Mouse (Mus musculus) midbrain, embryonic 12.5 days (tissue): ENCODE data around the gene Krtap5-3. TPM values are rescaled to one million over a fixed set of nuclear protein-coding genes. Genes with fewer than 3 reads are reported as not detected.
"Not testable (repeated sequence)": the region's sequence is repeated elsewhere in the genome, so short reads cannot be mapped to it uniquely, and the experiment has no call there.

Source experiments
- ATAC-seq: fragments of 200-750 bp; cut with Nextera tagmentation; 2 replicates; pipeline ENCODE4 v1.8.0; 2017; ENCODE audit warnings: low read depth, moderate TSS enrichment, moderate library complexity; ENCODE audit not compliant: low FRiP score
- H3K27ac ChIP-seq: fragments of 300-500 bp; sonication (generic); replicated peaks from 2 replicates; pipeline ENCODE4 v1.5.1; 2016; ENCODE audit warnings: mild to moderate bottlenecking
- H3K27me3 ChIP-seq: fragments of 300-500 bp; sonication (generic); 2 replicates; pipeline ENCODE4 v1.6.1; 2016; ENCODE audit warnings: mild to moderate bottlenecking
- H3K36me3 ChIP-seq: fragments of 300-500 bp; sonication (generic); 2 replicates; pipeline ENCODE4 v1.6.1; 2016
- H3K4me1 ChIP-seq: fragments of 300-500 bp; sonication (generic); 2 replicates; pipeline ENCODE4 v1.6.1; 2016
- H3K4me2 ChIP-seq: fragments of 300-500 bp; sonication (generic); replicated peaks from 2 replicates; pipeline ENCODE4 v1.6.1; 2016; ENCODE audit warnings: mild to moderate bottlenecking, moderate library complexity
- H3K4me3 ChIP-seq: fragments of 300-500 bp; sonication (generic); 2 replicates; pipeline ENCODE4 v1.5.1; 2016; ENCODE audit warnings: mild to moderate bottlenecking
- H3K9ac ChIP-seq: fragments of 300-500 bp; sonication (generic); replicated peaks from 2 replicates; pipeline ENCODE4 v1.6.1; 2016; ENCODE audit warnings: mild to moderate bottlenecking, moderate library complexity
- H3K9me3 ChIP-seq: fragments of 300-500 bp; sonication (generic); 2 replicates; pipeline ENCODE4 v1.6.1; 2016; ENCODE audit warnings: mild to moderate bottlenecking
- WGBS: fragments of 180-500 bp; shearing (Covaris S2); methylation state at CpG from one replicate; pipeline ENCODE4 v1.1.7; 2016; 5-methylcytosine and 5-hydroxymethylcytosine counted together
- polyA plus RNA-seq: library from polyadenylated mRNA; unstranded; fragments of >200 nt; fragmentation: Nextera tagmentation; extraction: Ambion mirVana; gene quantifications from 2 replicates; pipeline ENCODE4 v1.2.1, GENCODE M21; 2016

Krtap5-3 gene
- polyA plus RNA-seq, 1 experiment from 2014 or later, result not detected

- H3K36me3 ChIP-seq, result no peaks in the 10 kb centered on the region
- H3K4me3 ChIP-seq, result no peak overlapping the region
- H3K27ac ChIP-seq, result no peak overlapping the region
- no peaks in the 10 kb centered on the region for H3K27me3 ChIP-seq
- no peaks in the 10 kb centered on the region for H3K9me3 ChIP-seq
- no peak overlapping the region for H3K4me2 ChIP-seq
- ATAC-seq, result no peak
- H3K9ac ChIP-seq, result no peak overlapping the region
- no peaks in the 10 kb centered on the region for H3K4me1 ChIP-seq
These were observed 4.3 kb downstream of the Krtap5-3 start for GRCm38 (mm10) chr7:142205488-142205887.

- not testable (repeated sequence) for H3K36me3 ChIP-seq, ATAC-seq, H3K4me3 ChIP-seq, H3K9me3 ChIP-seq, H3K4me2 ChIP-seq, H3K27me3 ChIP-seq, H3K4me1 ChIP-seq, H3K9ac ChIP-seq, H3K27ac ChIP-seq
- 76% methylated on average over 5 of the region's 5 CpGs for WGBS
These were observed 5.7 kb downstream of the Krtap5-3 start for GRCm38 (mm10) chr7:142206891-142207290.

- no peak within 1 kb of the TSS for H3K27ac ChIP-seq
- 100% methylated on average over 1 of the region's 1 CpGs for WGBS
- H3K4me1 ChIP-seq, result no peaks in the 10 kb centered on the region
- H3K4me3 ChIP-seq, result no peak within 1 kb of the TSS
- H3K9me3 ChIP-seq, result no peaks in the 10 kb centered on the region
- no peaks in the 10 kb centered on the region for H3K36me3 ChIP-seq
- no peak for ATAC-seq
- no peaks in the 10 kb centered on the region for H3K27me3 ChIP-seq
- no peak within 1 kb of the TSS for H3K9ac ChIP-seq
- H3K4me2 ChIP-seq, result no peak within 1 kb of the TSS
These were observed 10.4 kb downstream of the Krtap5-3 start, which contains the start of gene Gm7579 for GRCm38 (mm10) chr7:142211559-142211958. TSS of gene Gm7579 (plus strand) at chr7:142211859.

GRCm38 (mm10) chr7:142212136-142212535 is 11.0 kb downstream of the Krtap5-3 start:
- not testable (repeated sequence) for ATAC-seq, H3K9ac ChIP-seq, H3K27ac ChIP-seq, H3K36me3 ChIP-seq, H3K4me1 ChIP-seq, H3K9me3 ChIP-seq, H3K4me3 ChIP-seq, H3K27me3 ChIP-seq, H3K4me2 ChIP-seq
- WGBS, result 65% methylated on average over 1 of the region's 1 CpGs

GRCm38 (mm10) chr7:142224518-142224917 is 23.4 kb downstream of the Krtap5-3 start:
- H3K27ac ChIP-seq, result no peak overlapping the region
- ATAC-seq, result no peak
- no peak overlapping the region for H3K4me2 ChIP-seq
- H3K4me1 ChIP-seq, result no peaks in the 10 kb centered on the region
- no peaks in the 10 kb centered on the region for H3K9me3 ChIP-seq
- H3K27me3 ChIP-seq, result no peaks in the 10 kb centered on the region
- WGBS, result 58% methylated on average over 2 of the region's 2 CpGs
- no peak overlapping the region for H3K4me3 ChIP-seq
- no peaks in the 10 kb centered on the region for H3K36me3 ChIP-seq
- no peak overlapping the region for H3K9ac ChIP-seq

- not testable (repeated sequence) for H3K27ac ChIP-seq, H3K9ac ChIP-seq, H3K9me3 ChIP-seq, H3K4me1 ChIP-seq, H3K4me2 ChIP-seq, H3K4me3 ChIP-seq, ATAC-seq, H3K27me3 ChIP-seq, H3K36me3 ChIP-seq
- 64% methylated on average over 3 of the region's 3 CpGs for WGBS
These were observed 28.7 kb downstream of the Krtap5-3 start, which contains the start of gene Krtap5-5 for GRCm38 (mm10) chr7:142229871-142230270. TSS of gene Krtap5-5 (minus strand) at chr7:142229971.

- 24% methylated on average over 1 of the region's 1 CpGs for WGBS
- ATAC-seq, result no peak
- H3K4me1 ChIP-seq, result no peaks in the 10 kb centered on the region
- peaks cover 15% of the 10 kb centered on the region for H3K9me3 ChIP-seq
- H3K4me3 ChIP-seq, result no peak overlapping the region
- no peak overlapping the region for H3K4me2 ChIP-seq
- H3K27me3 ChIP-seq, result no peaks in the 10 kb centered on the region
- no peak overlapping the region for H3K27ac ChIP-seq
- no peak overlapping the region for H3K9ac ChIP-seq
- H3K36me3 ChIP-seq, result no peaks in the 10 kb centered on the region
These were observed 30.4 kb downstream of the Krtap5-3 start for GRCm38 (mm10) chr7:142231540-142231939.

GRCm38 (mm10) chr7:142240978-142241377 is 39.8 kb downstream of the Krtap5-3 start, which contains the start of gene Gm40460:
TSS of gene Gm40460 (minus strand) at chr7:142241078.
- no peaks in the 10 kb centered on the region for H3K36me3 ChIP-seq
- H3K27ac ChIP-seq, result no peak within 1 kb of the TSS
- H3K4me2 ChIP-seq, result no peak within 1 kb of the TSS
- no peaks in the 10 kb centered on the region for H3K27me3 ChIP-seq
- WGBS, result 64% methylated on average over 2 of the region's 2 CpGs
- no peak within 1 kb of the TSS for H3K4me3 ChIP-seq
- H3K9me3 ChIP-seq, result 0 out of 2 replicates have a peak, but pooled peaks cover 5% of the 10 kb centered on the region
- H3K9ac ChIP-seq, result no peak within 1 kb of the TSS
- no peaks in the 10 kb centered on the region for H3K4me1 ChIP-seq
- ATAC-seq, result no peak

- Histone ChIP-seq H3K27ac (no peak overlapping the region), H3K36me3 (no peaks in the 10 kb centered on the region), H3K9me3 (no peaks in the 10 kb centered on the region), H3K4me3 (no peak overlapping the region), H3K27me3 (no peaks in the 10 kb centered on the region), H3K4me2 (no peak overlapping the region), H3K9ac (no peak overlapping the region), H3K4me1 (no peaks in the 10 kb centered on the region)
- WGBS, result 3% methylated on average over 1 of the region's 1 CpGs
- ATAC-seq, result no peak
These were observed 48.7 kb downstream of the Krtap5-3 start for GRCm38 (mm10) chr7:142249824-142250223.

Other genes starting within 250 kb of the Krtap5-3 start
- gene Mob2, start 140.3 kb upstream of the Krtap5-3 start, polyA plus RNA-seq, result 50.6 and 50.9 TPM in 2 replicates
- gene Dusp8, start 105.5 kb upstream of the Krtap5-3 start, polyA plus RNA-seq, result 41.5 and 44.3 TPM in 2 replicates
- gene Gm45618, start 80.6 kb upstream of the Krtap5-3 start, polyA plus RNA-seq, result not detected in 2 replicates
- gene Gm39115, start 65.3 kb upstream of the Krtap5-3 start, polyA plus RNA-seq, result not detected in 2 replicates
- not detected in 2 replicates for gene Gm45337, start 56.8 kb upstream of the Krtap5-3 start, polyA plus RNA-seq
- not detected in 2 replicates for gene Gm29735, start 44.3 kb upstream of the Krtap5-3 start, polyA plus RNA-seq
- gene Gm4553, start 35.6 kb upstream of the Krtap5-3 start, polyA plus RNA-seq, result not detected in 2 replicates
- not detected in 2 replicates for gene Krtap5-2, start 25.4 kb upstream of the Krtap5-3 start, polyA plus RNA-seq
- not detected in 2 replicates for gene Gm10153, start 11.0 kb upstream of the Krtap5-3 start, polyA plus RNA-seq
- not detected in 2 replicates for gene Gm7579, start 10.5 kb downstream of the Krtap5-3 start, polyA plus RNA-seq
- not detected in 2 replicates for gene Krtap5-5, start 28.6 kb downstream of the Krtap5-3 start, polyA plus RNA-seq
- gene Gm40460, start 39.7 kb downstream of the Krtap5-3 start, polyA plus RNA-seq, result not detected in 2 replicates
- not detected in 2 replicates for gene Gm2431, start 57.0 kb downstream of the Krtap5-3 start, polyA plus RNA-seq
- gene Gm4559, start 73.0 kb downstream of the Krtap5-3 start, polyA plus RNA-seq, result not detected in 2 replicates
- not detected in 2 replicates for gene Krtap5-1, start 95.8 kb downstream of the Krtap5-3 start, polyA plus RNA-seq
- gene Krtap5-4, start 102.2 kb downstream of the Krtap5-3 start, polyA plus RNA-seq, result not detected in 2 replicates
- 0.43 and 0.63 TPM in 2 replicates for gene Ifitm10, start 172.4 kb downstream of the Krtap5-3 start, polyA plus RNA-seq
- gene Gm49369, start 181.3 kb downstream of the Krtap5-3 start, polyA plus RNA-seq, result 0.56 TPM in 1 of 2 replicates, not detected in the other
- gene Ctsd, start 186.7 kb downstream of the Krtap5-3 start, polyA plus RNA-seq, result 163 and 183 TPM in 2 replicates
- 0.56 TPM in 1 of 2 replicates, not detected in the other for gene Syt8, start 233.5 kb downstream of the Krtap5-3 start, polyA plus RNA-seq
- 0.66 TPM in 1 of 2 replicates, not detected in the other for gene Tnni2, start 240.4 kb downstream of the Krtap5-3 start, polyA plus RNA-seq